Mouse (Mus musculus): Measurements from ENCODE around the gene Scpep1.

Scpep1 gene

GRCm38 (mm10) chr11:88981337-88981736 is 26.1 kb upstream of the Scpep1 start:
- in situ Hi-C loops (cut with MboI; ENCODE audit: low pct_unique_long_range_greater_than_20kb in 1 of 2, low sequenced_read_pairs in 2 of 2, unreplicated experiment in 1 of 2): no loop called here

- in situ Hi-C loops (cut with MboI; ENCODE audit: low pct_unique_long_range_greater_than_20kb in 1 of 2, low sequenced_read_pairs in 2 of 2, unreplicated experiment in 1 of 2): no loop called here
Measured at GRCm38 (mm10) chr11:88977188-88977587, 21.9 kb upstream of the Scpep1 start.

- in situ Hi-C loops (cut with MboI; ENCODE audit: low pct_unique_long_range_greater_than_20kb in 1 of 2, low sequenced_read_pairs in 2 of 2, unreplicated experiment in 1 of 2): no loop called here
Measured at GRCm38 (mm10) chr11:88976320-88976719, 21.1 kb upstream of the Scpep1 start.

DNA sequence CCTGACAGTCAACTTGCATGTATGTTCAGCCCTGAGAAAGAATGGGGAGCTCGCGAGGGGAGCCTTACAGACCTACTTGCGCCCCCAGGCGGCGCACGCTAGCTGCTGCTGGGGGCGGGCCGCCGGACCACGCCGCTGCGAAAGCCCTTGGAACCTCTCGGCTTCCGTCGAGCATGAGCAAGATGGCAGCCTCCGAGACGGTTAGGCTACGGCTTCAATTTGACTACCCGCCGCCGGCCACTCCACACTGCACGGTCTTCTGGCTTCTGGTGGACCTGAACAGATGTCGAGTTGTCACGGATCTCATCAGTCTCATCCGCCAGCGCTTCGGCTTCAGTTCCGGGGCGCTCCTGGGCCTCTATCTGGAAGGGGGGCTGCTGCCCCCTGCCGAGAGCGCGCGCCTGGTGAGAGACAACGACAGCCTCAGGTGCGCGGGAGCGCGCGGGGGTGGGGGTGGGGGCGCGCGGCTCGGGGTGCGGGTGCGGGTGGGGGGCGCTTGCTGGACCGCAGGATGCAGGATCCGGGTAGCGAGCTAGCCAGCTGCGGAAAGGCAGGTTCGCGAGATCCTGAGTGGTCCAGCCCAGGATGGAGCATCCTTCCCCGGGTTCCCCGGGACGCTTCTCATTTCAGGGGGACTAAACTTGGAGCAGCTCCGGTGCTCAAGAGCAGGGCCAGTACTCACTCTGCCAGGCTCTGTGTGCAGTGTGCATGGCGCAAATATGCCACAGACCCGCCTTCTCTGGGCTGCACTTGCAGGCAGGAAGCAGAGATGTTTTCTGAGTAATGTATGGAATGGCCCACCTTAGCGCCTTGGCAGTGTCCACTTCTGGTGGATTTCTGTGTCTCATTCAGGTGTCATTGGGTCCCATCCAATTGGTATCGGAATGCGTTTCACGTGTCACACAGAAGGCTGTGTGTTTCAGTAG is 18.8 kb upstream of the Scpep1 start:
- in situ Hi-C loops (cut with MboI; ENCODE audit: low pct_unique_long_range_greater_than_20kb in 1 of 2, low sequenced_read_pairs in 2 of 2, unreplicated experiment in 1 of 2): no loop called here

- in situ Hi-C loops (cut with MboI; ENCODE audit: low pct_unique_long_range_greater_than_20kb in 1 of 2, low sequenced_read_pairs in 2 of 2, unreplicated experiment in 1 of 2): no loop called here
Measured at GRCm38 (mm10) chr11:88970202-88970732, 15.0 kb upstream of the Scpep1 start, which contains the start of gene Coil. Coil (plus strand) TSS chr11:88970252.

- in situ Hi-C loops (cut with MboI; ENCODE audit: low pct_unique_long_range_greater_than_20kb in 1 of 2, low sequenced_read_pairs in 2 of 2, unreplicated experiment in 1 of 2): no loop called here
Measured at GRCm38 (mm10) chr11:88966881-88967361, 11.7 kb upstream of the Scpep1 start, which contains the start of gene Elobl. Elobl (minus strand) TSS chr11:88966931.

- in situ Hi-C loops (cut with MboI; ENCODE audit: low pct_unique_long_range_greater_than_20kb in 1 of 2, low sequenced_read_pairs in 2 of 2, unreplicated experiment in 1 of 2): no loop called here
Measured at GRCm38 (mm10) chr11:88958851-88959250, 3.6 kb upstream of the Scpep1 start.

GRCm38 (mm10) chr11:88954803-88955202 is 462 bp downstream of the Scpep1 start:
- in situ Hi-C loops (cut with MboI; ENCODE audit: low pct_unique_long_range_greater_than_20kb in 1 of 2, low sequenced_read_pairs in 2 of 2, unreplicated experiment in 1 of 2): no loop called here

DNA sequence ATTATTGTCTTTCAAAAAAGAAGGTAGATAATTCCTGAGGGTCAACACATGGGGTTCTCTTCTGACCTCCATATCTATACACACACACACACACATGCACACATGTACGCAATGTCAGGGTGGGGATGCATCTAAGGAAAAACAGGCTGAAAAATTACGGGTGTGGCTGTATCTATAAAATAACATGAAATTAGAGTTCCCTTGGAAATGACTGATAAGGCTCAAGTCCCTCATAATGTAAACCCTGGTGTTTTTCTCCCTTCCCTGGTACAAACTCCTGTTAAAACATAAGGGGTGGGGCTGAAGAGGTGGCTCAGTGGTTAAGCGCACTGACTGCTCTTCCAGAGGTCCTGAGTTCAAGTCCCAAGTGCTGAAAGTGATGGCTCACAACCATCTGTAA is 1.7 kb downstream of the Scpep1 start:
- in situ Hi-C loops (cut with MboI; ENCODE audit: low pct_unique_long_range_greater_than_20kb in 1 of 2, low sequenced_read_pairs in 2 of 2, unreplicated experiment in 1 of 2): no loop called here

GRCm38 (mm10) chr11:88952117-88952516 is 3.1 kb downstream of the Scpep1 start:
- in situ Hi-C loops (cut with MboI; ENCODE audit: low pct_unique_long_range_greater_than_20kb in 1 of 2, low sequenced_read_pairs in 2 of 2, unreplicated experiment in 1 of 2): no loop called here

GRCm38 (mm10) chr11:88951576-88951975 is 3.7 kb downstream of the Scpep1 start:
- in situ Hi-C loops (cut with MboI; ENCODE audit: low pct_unique_long_range_greater_than_20kb in 1 of 2, low sequenced_read_pairs in 2 of 2, unreplicated experiment in 1 of 2): no loop called here

DNA sequence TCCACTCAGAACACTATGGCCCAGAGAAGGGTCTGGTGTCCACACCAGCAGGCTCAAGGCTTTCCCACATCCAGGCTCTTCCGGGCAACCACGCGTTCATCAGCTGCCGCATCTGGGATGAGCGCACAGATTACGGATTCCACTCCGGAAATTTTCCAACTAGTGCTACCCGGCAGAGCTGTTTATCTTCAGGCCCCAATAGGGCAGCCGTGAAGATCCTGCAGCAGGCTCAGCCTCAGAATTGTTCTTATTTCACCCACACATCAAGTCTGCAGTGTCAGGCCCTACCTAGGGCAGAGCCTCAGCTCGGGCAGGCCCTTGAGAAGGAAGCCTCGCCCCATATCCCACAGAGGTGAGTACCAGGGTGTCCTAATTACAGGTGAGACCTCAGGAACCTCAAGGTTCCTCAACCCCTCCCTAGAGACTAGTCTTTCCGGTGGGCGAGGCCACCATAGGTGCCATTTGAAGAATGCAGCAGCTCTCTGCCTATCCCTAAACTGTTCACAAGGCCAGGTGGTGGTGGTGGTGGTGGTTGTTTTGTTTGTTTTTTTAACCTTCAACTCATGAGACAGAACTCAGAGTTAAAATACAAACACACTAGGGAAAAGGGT is 4.5 kb downstream of the Scpep1 start:
- in situ Hi-C loops (cut with MboI; ENCODE audit: low pct_unique_long_range_greater_than_20kb in 1 of 2, low sequenced_read_pairs in 2 of 2, unreplicated experiment in 1 of 2): no loop called here

DNA sequence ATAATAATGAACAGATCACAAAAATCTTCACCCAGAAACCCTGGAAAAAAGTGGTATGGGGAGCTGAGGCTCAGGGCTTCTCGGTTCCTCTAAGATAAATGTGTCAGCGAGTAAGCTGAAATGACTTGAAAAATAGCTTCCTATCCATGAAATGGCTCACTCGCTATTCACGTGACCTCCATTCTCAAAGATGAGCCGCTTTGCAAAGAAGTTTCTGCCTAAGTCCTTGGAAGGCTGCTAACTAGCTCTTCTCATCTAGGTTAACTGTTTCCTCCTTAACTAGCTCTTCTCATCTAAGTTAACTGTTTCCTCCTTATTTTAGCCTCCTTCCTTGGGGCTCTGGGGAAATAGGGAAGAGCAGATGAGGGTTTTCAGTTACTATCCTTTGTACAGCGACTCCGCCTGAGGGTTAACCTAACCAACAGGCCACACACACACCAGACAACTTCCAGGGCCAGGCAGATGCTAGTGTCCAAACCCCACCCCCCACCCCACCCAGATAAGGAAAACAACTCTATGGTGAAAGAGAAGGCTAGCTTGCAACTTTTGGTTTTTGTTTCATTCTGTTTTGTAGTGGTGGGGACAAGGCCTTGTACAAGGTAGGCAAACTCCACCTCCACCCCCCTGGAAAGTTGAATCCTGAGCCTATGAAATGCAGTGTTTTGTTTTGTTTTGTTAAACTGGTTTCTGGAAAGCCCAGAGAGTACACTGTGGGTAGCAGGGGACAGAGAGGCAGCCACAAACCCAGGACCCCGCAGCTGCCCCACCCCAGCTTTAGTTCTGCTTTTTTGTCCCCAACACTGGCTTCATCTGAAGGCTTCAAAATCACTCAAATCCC is 5.2 kb downstream of the Scpep1 start:
- in situ Hi-C loops (cut with MboI; ENCODE audit: low pct_unique_long_range_greater_than_20kb in 1 of 2, low sequenced_read_pairs in 2 of 2, unreplicated experiment in 1 of 2): no loop called here

DNA sequence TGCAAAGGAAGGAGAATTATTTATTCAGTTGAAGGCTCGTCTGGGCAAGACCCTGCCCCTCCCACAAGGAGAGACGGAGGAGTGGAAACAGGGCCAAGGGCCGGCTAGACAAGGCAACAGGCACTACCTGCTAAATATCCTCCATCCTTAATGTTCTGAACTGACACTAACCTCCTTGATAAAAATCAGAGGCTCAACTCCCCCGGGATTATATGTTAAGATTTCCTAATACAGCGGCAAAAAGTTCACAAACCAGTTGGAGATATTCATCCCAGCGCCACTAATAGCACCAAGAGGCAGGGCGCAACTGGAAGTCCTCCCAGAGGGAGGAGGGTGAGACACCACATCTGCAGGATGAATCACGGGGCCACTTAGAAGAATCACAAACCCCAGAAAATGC is 6.4 kb downstream of the Scpep1 start:
- in situ Hi-C loops (cut with MboI; ENCODE audit: low pct_unique_long_range_greater_than_20kb in 1 of 2, low sequenced_read_pairs in 2 of 2, unreplicated experiment in 1 of 2): no loop called here

- in situ Hi-C loops (cut with MboI; ENCODE audit: low pct_unique_long_range_greater_than_20kb in 1 of 2, low sequenced_read_pairs in 2 of 2, unreplicated experiment in 1 of 2): no loop called here
Measured at GRCm38 (mm10) chr11:88945971-88946585, 9.2 kb downstream of the Scpep1 start.

DNA sequence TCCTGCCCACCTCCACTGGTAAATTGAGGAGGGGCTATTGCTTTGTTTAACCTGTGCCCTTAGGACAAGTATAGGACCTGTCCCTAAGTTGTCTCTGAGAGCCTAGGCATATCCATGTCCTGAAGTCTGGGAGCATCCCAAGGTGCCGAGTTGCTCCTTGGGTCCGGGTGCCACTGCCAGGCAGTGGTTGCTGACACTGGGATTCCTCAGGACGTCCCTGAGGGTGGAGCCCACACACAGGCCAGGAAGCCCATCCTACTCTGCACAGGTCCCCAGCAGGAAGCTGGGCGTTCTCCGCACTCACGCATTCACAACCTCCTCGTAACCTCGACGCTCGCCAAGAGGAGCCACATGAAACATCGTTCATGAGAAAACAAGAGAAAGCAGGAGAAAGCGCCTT is 13.8 kb downstream of the Scpep1 start:
- in situ Hi-C loops (cut with MboI; ENCODE audit: low pct_unique_long_range_greater_than_20kb in 1 of 2, low sequenced_read_pairs in 2 of 2, unreplicated experiment in 1 of 2): no loop called here

GRCm38 (mm10) chr11:88939634-88940033 is 15.6 kb downstream of the Scpep1 start:
- in situ Hi-C loops (cut with MboI; ENCODE audit: low pct_unique_long_range_greater_than_20kb in 1 of 2, low sequenced_read_pairs in 2 of 2, unreplicated experiment in 1 of 2): no loop called here

DNA sequence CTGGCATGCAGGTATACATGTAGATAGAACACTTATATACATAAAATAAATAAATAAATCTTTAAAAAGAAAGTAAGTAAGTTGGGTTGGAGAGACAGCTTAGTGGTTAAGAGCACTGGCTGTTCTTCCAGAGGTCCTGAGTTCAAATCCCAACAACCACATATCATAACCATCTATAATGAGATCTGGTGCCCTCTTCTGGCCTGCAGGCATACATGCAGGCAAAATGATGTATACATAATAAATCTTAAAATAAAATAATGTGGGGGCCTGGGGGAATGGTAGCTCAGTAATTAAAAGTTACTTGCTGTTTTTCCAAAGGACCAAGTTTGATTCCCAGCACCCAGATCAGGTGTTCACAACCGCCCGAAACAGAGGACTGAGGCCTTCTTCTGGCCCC is 16.5 kb downstream of the Scpep1 start:
- in situ Hi-C loops (cut with MboI; ENCODE audit: low pct_unique_long_range_greater_than_20kb in 1 of 2, low sequenced_read_pairs in 2 of 2, unreplicated experiment in 1 of 2): no loop called here
